Mouse (Mus musculus) layer of hippocampus, postnatal 36 days (tissue): ENCODE results near the gene Car5a. TPM values are rescaled to one million over a fixed set of nuclear protein-coding genes. Genes with fewer than 3 reads are reported as not detected.

Experiments used
- DNase-seq, 2 experiments: peaks; one replicate each; pipeline ENCODE4 v3.0.0; 2022
- total RNA-seq, 2 experiments: library from RNA; stranded (reverse); gene quantifications; 2 replicates each; pipeline ENCODE4 v1.2.3; 2021

The Car5a gene
- total RNA-seq, 2 experiments from 2014 or later = not detected

DNA sequence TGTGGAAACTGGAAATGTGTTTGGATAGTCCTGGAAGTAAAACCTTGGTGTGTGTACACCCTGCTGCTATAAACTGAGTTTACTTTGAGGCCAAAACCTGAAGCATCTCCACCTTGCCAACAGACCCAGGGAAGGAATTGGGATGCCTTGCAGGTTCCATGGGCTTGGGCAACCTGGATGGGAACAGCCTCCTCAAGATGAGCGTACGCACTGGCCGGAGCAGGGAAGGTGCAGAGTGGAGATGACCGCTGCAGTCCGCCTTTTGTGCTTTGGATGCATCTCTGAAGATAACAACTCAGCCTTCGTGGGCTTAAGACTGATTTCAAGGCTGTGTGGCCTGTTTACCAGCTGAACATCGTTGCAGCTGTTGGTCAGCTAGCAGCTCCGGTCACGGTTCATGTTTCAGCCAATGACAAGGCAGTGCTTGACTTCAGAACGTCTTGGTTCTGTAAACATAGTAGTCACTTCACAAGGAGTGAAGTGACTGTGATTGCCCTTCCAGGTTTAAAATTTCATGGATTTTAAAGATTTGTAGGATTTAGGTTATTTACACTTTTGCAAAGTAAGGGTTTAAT lies 10.4 kb upstream of the Car5a start:
- DNase-seq = no peak

- no peak for DNase-seq
Measured at GRCm38 (mm10) chr8:121953821-121954545, 9.3 kb upstream of the Car5a start.

GRCm38 (mm10) chr8:121952800-121953199 lies 8.1 kb upstream of the Car5a start:
- no peak for DNase-seq

- no peak for DNase-seq
Measured at GRCm38 (mm10) chr8:121952122-121952521, 7.4 kb upstream of the Car5a start.

DNA sequence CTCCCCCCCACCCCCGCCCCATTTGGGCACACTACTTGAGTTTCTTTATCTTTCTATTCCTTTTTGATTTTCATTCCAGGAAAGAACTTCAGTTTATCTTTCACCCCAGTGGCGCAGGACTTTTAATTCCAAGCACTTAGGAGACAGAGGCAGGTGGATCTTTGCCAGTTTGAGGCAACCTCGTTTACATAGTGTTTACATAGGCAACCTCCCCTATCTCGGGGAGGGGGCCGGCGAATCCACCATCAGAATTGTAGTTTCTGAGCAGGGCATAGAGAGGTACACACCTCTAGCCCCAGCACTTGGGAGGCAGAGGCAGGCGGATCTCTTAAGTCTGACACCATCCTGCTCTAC lies 6.9 kb upstream of the Car5a start:
- DNase-seq = no peak

DNA sequence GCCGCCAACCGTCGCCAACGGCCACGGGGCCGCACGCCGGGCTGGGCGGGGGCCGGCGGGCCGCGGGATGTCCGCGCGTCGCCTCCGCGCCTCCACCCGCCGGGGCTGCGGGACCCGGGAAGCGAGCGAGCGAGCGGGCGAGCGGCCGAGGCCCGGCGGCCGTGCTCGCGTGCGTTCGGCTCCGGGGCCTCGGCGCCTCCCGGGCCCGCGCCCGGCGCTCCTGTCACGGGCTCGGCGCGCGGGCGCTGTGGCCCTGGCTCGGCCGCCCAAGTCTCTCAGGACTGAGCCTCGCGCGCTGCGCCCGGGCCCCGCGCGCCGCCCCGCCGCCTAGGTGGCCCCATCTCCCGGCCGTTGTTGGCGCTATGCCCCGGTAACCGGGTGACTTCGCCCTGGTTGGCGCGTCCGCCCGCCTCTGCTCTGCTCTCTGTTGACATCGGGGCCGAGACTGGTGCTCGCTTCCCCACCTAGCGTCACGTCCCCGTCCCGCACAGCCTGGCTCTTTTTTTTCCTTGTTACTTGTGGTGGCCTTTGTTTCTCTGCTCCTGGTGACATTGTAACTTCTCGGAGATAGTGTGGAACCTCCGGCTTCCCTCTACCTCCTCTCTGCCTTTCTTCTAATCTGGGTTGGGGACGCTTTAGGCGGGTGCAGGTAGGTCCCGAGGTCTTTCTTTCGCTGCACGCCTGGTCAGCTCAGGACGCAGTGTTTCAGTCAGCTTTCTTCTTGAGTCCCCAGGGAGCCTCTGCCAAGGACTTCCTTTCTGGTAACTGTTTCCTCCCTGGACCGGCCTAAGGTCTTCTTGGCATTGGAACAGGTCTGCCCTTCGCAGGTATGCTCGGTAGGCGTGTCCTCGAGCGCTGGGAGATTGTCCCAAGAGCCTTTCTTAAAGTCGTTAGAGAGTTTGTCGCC lies 6.3 kb upstream of the Car5a start:
- DNase-seq = peak; percentile 44 to 60

DNA sequence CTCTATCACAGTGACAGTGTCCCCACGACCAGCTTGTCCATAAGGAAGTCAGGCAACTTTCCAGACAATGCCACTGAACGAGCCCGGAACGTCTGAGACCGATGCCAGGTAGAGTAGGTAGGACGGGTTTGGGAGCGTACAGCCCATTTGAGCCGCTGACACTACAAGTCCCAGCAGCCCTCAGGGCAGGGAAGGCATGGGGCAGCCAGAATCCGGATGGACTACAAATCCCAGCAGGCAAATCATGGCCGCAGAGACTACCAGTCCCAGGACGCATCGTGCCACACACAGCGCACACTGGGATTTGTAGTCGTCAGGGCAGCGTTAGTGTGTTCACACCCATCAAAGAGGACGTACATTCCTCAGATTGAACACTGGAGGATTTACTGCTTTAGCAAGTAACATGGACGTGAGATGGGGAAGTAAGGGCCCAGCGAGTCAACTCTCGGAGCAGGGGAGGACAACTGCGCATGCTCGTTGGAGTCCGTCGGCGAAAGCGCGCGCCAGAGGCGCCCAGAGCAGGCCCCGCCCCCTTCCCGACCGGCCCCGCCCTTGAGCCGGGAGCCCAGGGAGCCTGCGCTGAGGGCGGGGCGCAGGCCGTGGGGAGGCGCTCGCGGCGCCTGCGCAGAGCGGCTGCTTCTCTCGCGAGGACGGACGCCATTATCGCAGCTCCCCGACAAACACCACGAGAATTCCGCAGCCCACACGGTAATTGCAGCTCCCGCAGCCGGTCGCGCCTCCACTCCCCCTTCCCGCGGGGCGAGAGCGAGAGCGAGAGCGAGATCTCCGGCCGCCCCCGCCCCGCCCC lies 5.4 kb upstream of the Car5a start:
- peak; percentile 98 for DNase-seq

GRCm38 (mm10) chr8:121949222-121949800 lies 4.6 kb upstream of the Car5a start, which contains the start of gene Banp:
Gene Banp (plus strand): TSS chr8:121949750.
- DNase-seq = no peak

DNA sequence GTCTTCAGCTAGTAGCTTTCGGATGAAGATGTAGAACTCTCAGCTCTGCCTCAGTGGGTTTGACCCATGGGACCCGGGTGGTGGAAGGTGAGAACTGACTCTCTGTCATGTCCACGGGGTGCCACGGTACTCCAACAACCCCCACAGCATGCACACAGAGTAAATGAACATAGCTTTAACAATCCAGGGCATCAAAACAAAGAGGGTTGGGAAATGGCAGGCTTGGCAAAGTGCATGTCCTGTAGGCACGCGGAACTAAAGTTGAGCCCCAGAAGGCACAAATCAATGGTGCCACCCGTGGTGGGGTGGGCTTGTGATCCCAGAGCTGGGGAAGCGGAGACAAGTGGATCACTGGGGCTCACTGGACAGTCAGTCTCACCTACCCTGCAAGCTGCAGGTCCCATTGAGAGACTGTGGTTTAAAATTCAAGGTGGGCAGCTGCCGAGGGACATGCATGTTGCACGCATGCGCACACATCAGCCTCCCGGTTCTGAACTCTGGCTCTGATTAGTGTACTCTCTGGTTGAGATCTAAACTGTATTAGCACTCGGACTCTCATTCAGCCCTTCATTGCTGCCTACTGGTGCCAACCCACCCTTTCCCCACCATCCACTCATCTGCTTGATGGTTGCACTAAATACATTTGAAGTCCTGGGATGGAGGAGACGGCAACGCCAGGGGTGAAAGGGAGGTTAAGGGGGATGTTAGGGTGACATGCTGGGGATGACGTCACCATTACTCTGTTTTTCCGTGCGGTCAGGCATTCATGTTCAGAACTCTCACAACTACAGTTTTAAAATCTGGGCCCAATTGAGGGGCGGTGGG lies 3.8 kb upstream of the Car5a start:
- DNase-seq = no peak

- DNase-seq = peak; percentile 64 to 71
Measured at GRCm38 (mm10) chr8:121947753-121948141, 3.0 kb upstream of the Car5a start.

GRCm38 (mm10) chr8:121947047-121947752 lies 2.5 kb upstream of the Car5a start:
- DNase-seq = no peak

DNA sequence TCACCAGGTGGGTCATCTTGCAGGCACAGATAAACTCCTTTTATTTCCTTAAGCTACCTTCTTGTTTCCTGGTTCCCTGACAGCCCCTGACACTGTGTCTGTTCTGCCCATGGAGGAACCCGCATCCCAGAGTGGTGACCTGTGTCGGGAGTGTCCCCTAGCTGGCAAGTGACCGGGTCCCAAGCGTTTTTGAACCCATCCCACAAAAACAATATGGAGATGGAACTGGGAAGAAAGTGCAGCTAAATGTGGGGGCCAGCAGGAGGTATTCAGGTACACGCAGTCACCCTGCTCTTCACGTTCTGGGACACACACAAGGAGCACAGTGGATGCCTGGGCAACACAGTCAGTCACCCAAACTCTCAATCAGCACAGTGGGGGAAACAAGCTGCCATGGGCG lies 1.6 kb upstream of the Car5a start:
- DNase-seq = no peak

DNA sequence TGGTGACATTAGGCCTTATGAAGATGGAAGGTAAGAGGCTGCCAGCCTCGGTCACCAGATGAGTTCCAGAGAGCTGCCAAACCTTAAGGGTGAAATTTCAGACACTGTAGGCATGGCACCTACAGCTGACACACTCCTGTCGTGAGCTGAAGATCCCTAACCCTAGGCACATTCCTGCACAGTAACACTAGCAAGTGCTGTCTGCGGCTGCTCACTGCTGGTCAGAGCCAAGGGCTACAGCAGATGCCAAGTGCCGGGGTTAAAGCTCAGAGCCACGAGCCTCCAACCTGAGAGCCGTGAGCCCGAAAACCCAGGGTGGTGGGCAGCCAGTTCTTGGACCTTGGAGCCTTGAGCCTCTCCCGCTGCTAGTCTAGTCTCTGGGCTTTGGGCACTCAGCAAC lies 988 bp downstream of the Car5a start:
- no peak for DNase-seq

GRCm38 (mm10) chr8:121943057-121943540 lies 1.6 kb downstream of the Car5a start:
- DNase-seq = no peak

DNA sequence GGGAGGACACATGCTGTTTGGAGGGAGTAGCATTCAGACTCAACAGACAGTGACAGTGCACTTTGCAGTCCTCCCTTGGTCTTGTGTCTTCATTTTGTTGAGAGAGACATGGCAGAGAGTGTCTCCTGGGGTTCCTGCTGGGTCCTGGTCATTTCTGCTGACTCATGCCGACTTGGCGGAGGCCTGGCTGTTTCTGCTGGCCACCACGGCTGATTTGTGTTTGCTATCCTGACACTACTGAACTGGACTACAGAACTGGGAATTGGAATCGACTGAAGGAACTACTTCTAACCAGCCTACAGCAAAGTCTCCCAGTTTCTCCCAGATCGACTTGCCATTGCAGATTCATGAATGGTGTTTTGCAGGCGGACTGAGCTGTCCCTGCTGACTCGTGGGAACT lies 6.0 kb downstream of the Car5a start:
- no peak for DNase-seq

DNA sequence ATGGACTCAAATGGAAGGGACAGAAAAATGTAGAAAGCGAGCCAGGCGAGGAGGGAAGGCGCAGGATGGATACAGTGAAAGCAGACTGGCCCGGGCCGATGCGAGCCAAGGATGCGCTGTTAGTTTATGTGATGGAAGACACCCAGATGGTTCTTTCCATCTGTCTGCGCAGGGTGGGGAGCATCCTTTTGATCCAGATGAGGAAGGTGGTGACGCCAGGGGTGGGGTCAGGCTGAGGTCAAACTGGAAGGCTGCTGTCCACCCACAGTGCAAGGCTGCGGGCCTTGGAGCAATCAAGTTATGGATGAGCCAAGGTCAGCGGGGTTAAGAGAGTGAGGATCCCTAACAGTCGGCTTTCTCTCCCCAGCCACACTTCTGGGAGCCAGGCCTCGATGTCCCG lies 8.3 kb downstream of the Car5a start:
- no peak for DNase-seq

DNA sequence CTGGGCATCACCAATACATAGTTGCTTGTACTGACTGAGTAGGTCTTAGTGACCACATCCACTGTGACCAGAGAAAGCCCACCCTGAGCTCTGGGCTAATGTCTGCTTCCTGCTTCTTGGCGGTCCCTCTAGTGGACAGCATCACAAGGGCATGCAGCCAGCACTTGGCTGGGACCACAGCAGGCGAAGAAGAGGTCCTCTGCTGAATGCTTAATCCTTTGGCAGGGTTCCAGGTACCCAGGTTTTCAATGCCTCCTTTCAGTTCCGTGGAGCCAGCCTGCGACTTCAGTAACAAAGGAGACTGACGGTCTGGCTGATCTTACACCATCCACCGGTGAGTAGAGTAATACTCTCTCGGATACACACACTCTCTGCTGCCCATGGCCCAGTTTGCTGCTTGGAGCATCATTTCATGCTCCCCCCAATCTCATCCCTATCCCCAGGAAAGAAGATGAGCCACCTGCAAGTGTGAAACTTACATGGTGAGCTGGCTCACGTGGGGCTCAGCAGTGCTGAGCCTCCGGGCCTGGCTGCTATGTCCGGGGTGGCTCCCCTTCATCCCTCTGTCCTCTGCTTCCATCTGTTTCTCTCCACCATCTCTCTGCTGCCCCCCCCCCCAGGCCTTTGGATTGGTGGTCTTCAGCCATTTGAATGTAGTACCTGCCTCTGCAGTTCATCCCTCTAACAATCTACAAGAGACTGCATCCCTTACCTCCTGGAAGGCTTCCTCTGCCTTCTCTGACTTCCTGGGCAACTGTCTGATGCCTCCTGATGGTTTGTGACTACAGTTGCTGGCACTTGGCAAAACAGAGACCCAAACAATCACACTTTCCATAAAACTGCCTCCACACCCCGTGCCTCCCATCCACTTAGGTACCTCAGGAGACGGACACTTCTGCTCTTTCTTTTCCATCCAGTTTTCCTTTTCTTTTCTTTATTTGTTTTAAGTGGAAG lies 9.1 kb downstream of the Car5a start:
- DNase-seq = peak; percentile 61 to 81

DNA sequence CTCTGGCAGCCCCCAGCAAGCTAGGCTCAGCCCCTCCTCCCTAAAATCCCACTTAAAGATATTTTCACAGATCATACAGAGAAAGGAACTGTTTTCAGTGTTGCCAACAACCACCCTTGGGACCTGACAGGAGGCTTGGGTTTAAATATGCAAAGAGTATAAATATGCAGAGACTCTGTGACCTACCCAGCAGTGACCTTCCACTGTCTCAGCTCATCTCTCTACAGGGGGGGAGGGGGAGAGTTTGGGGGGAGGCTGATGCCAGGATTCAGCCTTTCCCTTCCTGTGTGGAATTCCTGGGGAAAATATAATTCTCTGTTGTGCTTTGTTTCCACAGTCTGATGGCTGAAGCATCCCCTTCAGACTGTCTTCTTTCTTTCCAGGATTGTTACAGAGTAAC lies 9.8 kb downstream of the Car5a start:
- no peak for DNase-seq

DNA sequence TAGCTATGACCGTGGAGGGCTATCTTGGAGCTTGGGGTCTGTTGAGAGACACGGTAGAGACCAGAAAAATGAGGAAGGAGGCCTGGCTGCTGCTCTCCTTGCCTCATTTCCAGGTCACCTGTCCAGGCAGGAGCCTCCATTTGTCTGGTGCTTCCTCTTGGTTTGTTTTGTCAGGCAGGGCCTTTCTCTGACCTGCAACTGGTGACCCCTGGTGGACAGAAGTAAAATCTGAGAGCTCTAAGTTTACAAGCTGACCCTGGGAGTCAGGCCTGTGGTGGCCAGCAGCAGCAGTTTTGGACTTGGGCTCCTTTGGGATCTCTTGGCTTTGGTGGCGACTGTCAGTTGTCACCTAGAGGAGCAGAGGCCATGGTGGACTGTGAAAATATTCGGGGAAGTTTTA lies 10.2 kb downstream of the Car5a start:
- DNase-seq = no peak
